Mouse (Mus musculus): ENCODE measurements at regions not wholly inside any gene's neighbourhood (a gene's known extent, or its start where the extent isn't known, plus 50 kb on each side); places are given as distances from the start of the nearest gene placed in this dataset.

- H3K27ac ChIP-seq: no peak overlapping the region
- peak; percentile 93 for TF ChIP-seq CTCF (conservative IDR thresholded peaks at IDR 0.05)
- H3K4me3 ChIP-seq: no peak overlapping the region
- DNase-seq (ENCODE audit: low spot score in 2 of 2): peak; percentile 63 to 76
These were observed 121.4 kb upstream of the Ralgapa2 start for GRCm38 (mm10) chr2:146633329-146634070.

- DNase-seq (ENCODE audit: low spot score in 2 of 2): no peak
- no peak overlapping the region for H3K27ac ChIP-seq
- H3K4me3 ChIP-seq: no peak overlapping the region
- peak; percentile 48 for TF ChIP-seq CTCF (conservative IDR thresholded peaks at IDR 0.05)
These were observed 125.4 kb upstream of the Ralgapa2 start for GRCm38 (mm10) chr2:146637573-146637972.

GRCm38 (mm10) chr2:146646237-146646972 is 134.3 kb upstream of the Ralgapa2 start:
- H3K4me3 ChIP-seq: no peak overlapping the region
- no peak for TF ChIP-seq CTCF (conservative IDR thresholded peaks at IDR 0.05)
- no peak for DNase-seq (ENCODE audit: low spot score in 2 of 2)
- no peak overlapping the region for H3K27ac ChIP-seq

GRCm38 (mm10) chr2:146646973-146647282 is 134.8 kb upstream of the Ralgapa2 start:
- no peak for DNase-seq (ENCODE audit: low spot score in 2 of 2)
- no peak overlapping the region for H3K4me3 ChIP-seq
- no peak overlapping the region for H3K27ac ChIP-seq

GRCm38 (mm10) chr2:146661346-146661745 is 149.2 kb upstream of the Ralgapa2 start:
- H3K27ac ChIP-seq: no peak overlapping the region
- no peak overlapping the region for H3K4me3 ChIP-seq
- TF ChIP-seq CTCF (conservative IDR thresholded peaks at IDR 0.05): no peak
- DNase-seq (ENCODE audit: low spot score in 2 of 2): no peak

More at GRCm38 (mm10) chr2:146646973-146647282, 134.8 kb upstream of the Ralgapa2 start:
- TF ChIP-seq CTCF (conservative IDR thresholded peaks at IDR 0.05): no peak

- Histone ChIP-seq H3K27ac (no peak overlapping the region), H3K4me3 (no peak overlapping the region)
- DNase-seq (ENCODE audit: low spot score in 2 of 2): no peak
- TF ChIP-seq CTCF (conservative IDR thresholded peaks at IDR 0.05): no peak
These were observed 160.6 kb upstream of the Ralgapa2 start for GRCm38 (mm10) chr2:146672761-146673160.

- Histone ChIP-seq H3K27ac (no peak overlapping the region), H3K4me3 (no peak overlapping the region)
- no peak for DNase-seq (ENCODE audit: low spot score in 2 of 2)
- TF ChIP-seq CTCF (conservative IDR thresholded peaks at IDR 0.05): no peak
These were observed 169.8 kb upstream of the Ralgapa2 start for GRCm38 (mm10) chr2:146681979-146682378.

- no peak for DNase-seq (ENCODE audit: low spot score in 2 of 2)
- TF ChIP-seq CTCF (conservative IDR thresholded peaks at IDR 0.05): no peak
- Histone ChIP-seq H3K4me3 (no peak overlapping the region), H3K27ac (no peak overlapping the region)
These were observed 169.7 kb upstream of the Kiz start for GRCm38 (mm10) chr2:146685854-146686507.

GRCm38 (mm10) chr2:146688544-146688943 is 167.1 kb upstream of the Kiz start:
- Histone ChIP-seq H3K27ac (no peak overlapping the region), H3K4me3 (no peak overlapping the region)
- TF ChIP-seq CTCF (conservative IDR thresholded peaks at IDR 0.05): no peak
- no peak for DNase-seq (ENCODE audit: low spot score in 2 of 2)

- no peak for TF ChIP-seq CTCF (conservative IDR thresholded peaks at IDR 0.05)
- no peak for DNase-seq (ENCODE audit: low spot score in 2 of 2)
- Histone ChIP-seq H3K4me3 (no peak overlapping the region), H3K27ac (no peak overlapping the region)
These were observed 162.2 kb upstream of the Kiz start for GRCm38 (mm10) chr2:146693484-146693883.

GRCm38 (mm10) chr2:146694041-146694440 is 161.6 kb upstream of the Kiz start:
- no peak overlapping the region for H3K27ac ChIP-seq
- TF ChIP-seq CTCF (conservative IDR thresholded peaks at IDR 0.05): no peak
- no peak overlapping the region for H3K4me3 ChIP-seq
- DNase-seq (ENCODE audit: low spot score in 2 of 2): no peak

GRCm38 (mm10) chr2:146696277-146696676 is 159.4 kb upstream of the Kiz start:
- H3K4me3 ChIP-seq: no peak overlapping the region
- H3K27ac ChIP-seq: no peak overlapping the region
- TF ChIP-seq CTCF (conservative IDR thresholded peaks at IDR 0.05): no peak
- DNase-seq (ENCODE audit: low spot score in 2 of 2): no peak

- no peak overlapping the region for H3K27ac ChIP-seq
- TF ChIP-seq CTCF (conservative IDR thresholded peaks at IDR 0.05): no peak
- DNase-seq (ENCODE audit: low spot score in 2 of 2): no peak
These were observed 158.9 kb upstream of the Kiz start for GRCm38 (mm10) chr2:146696727-146697126.

More at GRCm38 (mm10) chr2:146696727-146697126, 158.9 kb upstream of the Kiz start:
- no peak overlapping the region for H3K4me3 ChIP-seq

Measured in layer of hippocampus, adult 2 months (tissue).